Mouse (Mus musculus): ENCODE results near the gene Olfr1424. TPM values are rescaled to one million over a fixed set of nuclear protein-coding genes. Genes with fewer than 3 reads are reported as not detected.

The Olfr1424 gene
- total RNA-seq, 2 experiments from 2014 or later, result not detected

Other genes starting within 250 kb of the Olfr1424 start
- gene Stx3, start 243.3 kb downstream of the Olfr1424 start, total RNA-seq (2021), result 1 to 10 TPM; 2.0 to 2.4 TPM
- not detected for gene Olfr1417, start 223.5 kb downstream of the Olfr1424 start, total RNA-seq (2021)
- not detected for gene Olfr1418, start 201.6 kb downstream of the Olfr1424 start, total RNA-seq (2021)
- gene Olfr1419, start 187.6 kb downstream of the Olfr1424 start, total RNA-seq (2021), result not detected
- not detected for gene Olfr1420, start 176.1 kb downstream of the Olfr1424 start, total RNA-seq (2021)
- gene Patl1, start 150.3 kb downstream of the Olfr1424 start, total RNA-seq (2021), result 10 to 100 TPM; 25.1 to 28.3 TPM
- gene Osbp, start 96.7 kb downstream of the Olfr1424 start, total RNA-seq (2021), result 10 to 100 TPM; 77.5 to 77.9 TPM
- not detected for gene Olfr1423, start 21.4 kb downstream of the Olfr1424 start, total RNA-seq (2021)
- gene Olfr1425, start 15.0 kb upstream of the Olfr1424 start, total RNA-seq (2021), result not detected
- not detected for gene Olfr1426, start 29.3 kb upstream of the Olfr1424 start, total RNA-seq (2021)
- not detected for gene Olfr1427, start 40.7 kb upstream of the Olfr1424 start, total RNA-seq (2021)
- not detected for gene Olfr1428, start 53.2 kb upstream of the Olfr1424 start, total RNA-seq (2021)
- not detected for gene Olfr76, start 60.5 kb upstream of the Olfr1424 start, total RNA-seq (2021)
- gene Olfr1555-ps1, start 107.4 kb upstream of the Olfr1424 start, total RNA-seq (2021), result not detected
- not detected for gene Olfr1431, start 138.0 kb upstream of the Olfr1424 start, total RNA-seq (2021)
- not detected for gene Olfr1432, start 169.9 kb upstream of the Olfr1424 start, total RNA-seq (2021)
- gene Olfr262, start 179.0 kb upstream of the Olfr1424 start, total RNA-seq (2021), result not detected
- not detected for gene Olfr235, start 198.3 kb upstream of the Olfr1424 start, total RNA-seq (2021)
- not detected for gene Olfr1434, start 217.2 kb upstream of the Olfr1424 start, total RNA-seq (2021)
- not detected for gene Olfr1436, start 236.4 kb upstream of the Olfr1424 start, total RNA-seq (2021)